Mouse (Mus musculus): ENCODE data around the gene Mfsd6. TPM values are rescaled to one million over a fixed set of nuclear protein-coding genes. Genes with fewer than 3 reads are reported as not detected.

The Mfsd6 gene
- polyA plus RNA-seq (2012; rRNA removed) = 2.0 and 2.1 TPM in 2 replicates

DNA sequence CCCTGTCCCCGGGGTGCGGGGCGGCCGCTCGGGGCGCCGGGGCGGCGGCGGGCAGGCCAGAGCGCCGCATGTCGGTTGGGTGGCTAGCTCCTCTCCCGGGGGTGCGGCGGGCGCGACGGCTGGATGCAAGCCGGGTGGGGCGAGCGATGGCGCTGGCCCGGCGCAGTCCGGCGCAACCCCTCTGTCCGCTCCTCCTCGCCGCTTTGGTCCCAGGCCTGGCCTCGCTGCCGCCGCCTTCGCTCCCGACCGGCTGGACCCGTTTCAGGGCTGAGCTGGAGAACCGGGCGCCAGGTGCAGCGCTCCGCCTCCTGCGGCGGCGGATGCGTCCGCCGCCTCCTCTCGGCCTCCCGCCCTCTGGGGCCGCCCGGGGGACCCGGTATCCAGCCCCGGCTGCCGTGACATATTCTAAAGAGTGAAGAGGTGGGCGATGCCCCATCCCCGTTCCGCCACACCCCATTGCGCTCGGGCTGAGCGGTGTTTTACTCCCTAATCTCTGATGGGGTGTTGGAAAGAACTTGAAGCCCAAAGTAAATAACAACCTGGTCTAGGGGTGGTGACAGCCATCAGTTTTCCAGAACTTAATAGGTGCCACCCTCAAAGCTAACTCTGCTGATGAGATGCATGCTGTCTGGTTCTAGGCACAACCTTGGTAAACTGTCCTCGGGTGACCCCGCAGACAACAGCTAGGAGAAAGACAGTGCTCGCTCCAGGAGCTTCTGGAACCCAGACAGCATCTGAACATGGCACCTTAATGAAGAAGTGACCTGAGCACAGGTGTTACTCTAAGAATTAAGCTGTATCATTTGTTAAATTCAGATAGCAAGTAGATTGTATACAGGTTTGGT is at the start of gene Mfsd6:
TSS of gene Mfsd6 (minus strand) at position 407 of the 845 bp plus-strand sequence.

DNA sequence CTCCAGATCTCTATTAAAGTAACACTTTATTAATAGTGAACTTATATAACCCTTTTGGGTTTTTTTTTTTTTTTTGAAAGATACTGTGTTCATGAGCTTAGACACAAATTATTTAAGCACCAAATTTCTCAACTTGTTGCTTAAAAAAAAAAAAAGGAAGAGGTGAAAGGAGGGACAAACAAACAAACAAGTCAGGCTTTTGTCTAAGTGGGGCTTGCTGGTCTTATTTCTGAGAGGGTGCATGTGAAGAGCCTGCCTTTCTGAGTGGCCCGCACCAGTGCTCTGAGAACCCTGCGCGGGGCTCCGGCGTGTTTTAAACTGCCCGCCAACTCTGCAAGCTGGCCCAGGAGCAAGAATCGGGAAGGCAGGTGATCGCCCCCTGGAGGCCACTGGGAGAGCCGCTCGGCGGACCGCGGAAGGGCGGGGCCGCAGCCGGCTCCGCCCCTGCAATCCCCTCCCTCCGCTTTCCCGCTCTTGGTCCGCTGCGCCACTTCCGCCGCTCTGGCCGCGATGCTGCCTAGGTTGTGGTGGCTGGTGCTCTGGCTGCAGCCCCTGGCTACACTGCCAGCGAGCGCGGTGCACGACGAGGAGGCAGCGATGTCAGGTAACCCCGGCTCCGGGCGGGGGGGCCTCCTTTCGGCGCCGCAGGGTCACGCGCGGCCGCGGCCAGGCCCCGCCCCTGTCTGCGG is 96.9 kb downstream of the Mfsd6 start, which contains the start of gene Nemp2:
TSS of gene Nemp2 (plus strand) at position 456 of the 689 bp plus-strand sequence.

Other genes starting within 250 kb of the Mfsd6 start
- 19.1 and 20.3 TPM in 2 replicates for gene Nab1, start 226.8 kb downstream of the Mfsd6 start, polyA plus RNA-seq (2012; rRNA removed)
- gene Nemp2, start 96.8 kb downstream of the Mfsd6 start, polyA plus RNA-seq (2012; rRNA removed) = 3.1 TPM in 2 replicates
- 8.6 and 8.7 TPM in 2 replicates for gene Inpp1, start 90.2 kb upstream of the Mfsd6 start, polyA plus RNA-seq (2012; rRNA removed)
- gene Hibch, start 117.5 kb upstream of the Mfsd6 start, polyA plus RNA-seq (2012; rRNA removed) = 23.9 TPM in 2 replicates